Mouse (Mus musculus) ES-E14 (cell line): ENCODE measurements around the gene Samd14. TPM values are rescaled to one million over a fixed set of nuclear protein-coding genes. Genes with fewer than 3 reads are reported as not detected.

Experiments used
- DNase-seq: peaks from one replicate; pipeline ENCODE4 v3.0.0-alpha.2; 2013; ENCODE audit warnings: low read depth, low spot score
- H3K27ac ChIP-seq: 2 replicates; pipeline ENCODE4 v1.5.1; 2012; ENCODE audit warnings: low read depth, mild to moderate bottlenecking, low read length, moderate library complexity, mixed read lengths; ENCODE audit not compliant: poor library complexity, insufficient read depth, severe bottlenecking
- H3K36me3 ChIP-seq: 2 replicates; pipeline ENCODE4 v1.6.1; 2012; ENCODE audit warnings: mild to moderate bottlenecking, low read length, moderate library complexity, mixed read lengths; ENCODE audit not compliant: control insufficient read depth, poor library complexity, insufficient read depth, severe bottlenecking
- H3K4me1 ChIP-seq, 2 experiments: fragments of 150-350 bp in 1 of 2; sonication (generic) in 1 of 2; 2 replicates each; pipeline ENCODE4 v1.6.1; 2012; ENCODE audit warnings: low read length in 2 of 2, mild to moderate bottlenecking in 1 of 2, mixed read lengths in 1 of 2; ENCODE audit not compliant: control insufficient read depth in 2 of 2, insufficient read depth in 2 of 2, poor library complexity in 1 of 2
- H3K4me3 ChIP-seq, 2 experiments: fragments of 150-350 bp in 1 of 2; sonication (generic) in 1 of 2; 2 replicates each; pipeline ENCODE4 v1.5.1; 2012; ENCODE audit warnings: low read length in 2 of 2, low read depth in 1 of 2, mild to moderate bottlenecking in 1 of 2, mixed read lengths in 1 of 2; ENCODE audit not compliant: insufficient read depth in 1 of 2, poor library complexity in 1 of 2, severe bottlenecking in 1 of 2
- H3K9ac ChIP-seq: 2 replicates; pipeline ENCODE4 v1.6.1; 2012; ENCODE audit warnings: low read depth, mild to moderate bottlenecking, low read length, mixed read lengths; ENCODE audit not compliant: poor library complexity, insufficient read depth, severe bottlenecking
- H3K9me3 ChIP-seq: fragments of 150-350 bp; sonication (generic); 2 replicates; pipeline ENCODE4 v1.6.1; 2012; ENCODE audit warnings: low read depth, mild to moderate bottlenecking, low read length; ENCODE audit not compliant: control insufficient read depth, insufficient read depth
- CHD2 ChIP-seq: IDR thresholded peaks from 2 replicates; pipeline ENCODE4 v1.6.1; 2014; ENCODE audit warnings: mild to moderate bottlenecking, low read depth, low read length, inconsistent platforms
- HCFC1 ChIP-seq: IDR thresholded peaks from 2 replicates; pipeline ENCODE4 v1.6.1; 2012; ENCODE audit warnings: low read length, inconsistent platforms, borderline replicate concordance; ENCODE audit not compliant: insufficient read depth
- MAFK ChIP-seq: IDR thresholded peaks from 2 replicates; pipeline ENCODE4 v1.6.1; 2014; ENCODE audit warnings: mild to moderate bottlenecking, low read depth, low read length, inconsistent platforms; ENCODE audit not compliant: insufficient read depth
- ZC3H11A ChIP-seq: IDR thresholded peaks from 2 replicates; pipeline ENCODE4 v1.6.1; 2012; ENCODE audit warnings: low read depth, mild to moderate bottlenecking, inconsistent platforms, low read length, borderline replicate concordance
- ZNF384 ChIP-seq: IDR thresholded peaks from 2 replicates; pipeline ENCODE4 v1.6.1; 2012; ENCODE audit warnings: low read depth, low read length, inconsistent platforms
- in situ Hi-C, 2 experiments: fragments of 600-800 bp; cut with MboI; formaldehyde crosslinking; loops; one replicate each; pipeline ENCODE4 v1.15.1; 2025; ENCODE audit warnings: low sequenced_read_pairs in 2 of 2, inconsistent platforms in 1 of 2; ENCODE audit not compliant: unreplicated experiment in 2 of 2
- total RNA-seq: library from RNA; depleted of rRNA; stranded (reverse); fragments of 300-350 nt; gene quantifications from 2 replicates; pipeline ENCODE4 v1.2.3, GENCODE M21; 2012

Samd14 gene
- total RNA-seq, 1 experiment = 0.89 TPM

DNA sequence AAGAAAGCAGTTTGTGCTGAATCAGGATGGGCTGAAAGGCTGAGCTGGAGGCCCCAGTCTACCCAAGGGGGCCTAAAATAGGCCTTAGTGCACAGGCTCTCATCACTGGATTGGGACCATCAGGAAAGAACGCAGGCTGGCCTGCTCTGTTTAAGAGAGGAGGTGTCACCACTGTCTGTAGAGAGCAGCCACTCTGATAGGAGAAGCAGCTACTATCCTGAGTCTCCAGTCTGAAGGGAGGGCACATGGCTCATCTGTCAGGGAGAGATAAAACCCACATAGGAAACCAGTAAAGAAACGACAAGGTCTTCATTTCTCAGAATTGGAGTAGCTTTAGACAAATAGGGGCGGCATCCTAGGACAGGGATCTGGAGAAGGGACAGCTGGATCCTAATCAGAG, 2.4 kb downstream of the Samd14 start:
- in situ Hi-C loops = no loop called here
- TF ChIP-seq HCFC1 = no peak
- TF ChIP-seq ZNF384 = no peak
- no peak for TF ChIP-seq MAFK
- no peak for TF ChIP-seq ZC3H11A
- no peak for TF ChIP-seq CHD2
- H3K27ac ChIP-seq = no peak overlapping the region
- DNase-seq = no peak
- H3K36me3 ChIP-seq = no peaks in the 10 kb centered on the region
- H3K4me3 ChIP-seq = no peak overlapping the region
- H3K9me3 ChIP-seq = no peaks in the 10 kb centered on the region
- H3K9ac ChIP-seq = no peak overlapping the region
- peaks cover 0 to 2% of the 10 kb centered on the region in 2 experiments; a peak in 2 of 4 replicates for H3K4me1 ChIP-seq

DNA sequence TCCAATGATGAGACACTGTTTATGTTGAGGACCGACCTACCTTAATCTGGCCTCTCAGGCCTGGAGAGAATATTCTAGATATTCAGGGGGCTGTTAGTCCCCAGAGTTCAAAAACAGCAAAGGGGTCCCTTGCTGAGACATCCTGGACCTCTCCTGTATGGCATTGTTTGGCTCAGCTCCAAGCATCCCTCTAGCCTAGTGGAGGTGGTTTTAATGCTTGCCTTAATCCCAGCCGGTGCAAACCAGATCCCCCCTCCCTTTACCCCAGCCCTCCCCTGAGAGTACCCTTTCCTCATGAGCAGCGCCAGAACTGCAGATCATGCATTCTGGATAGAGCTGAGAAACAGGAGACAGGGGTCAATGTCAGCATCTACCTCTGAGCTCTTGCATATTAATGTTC, 2.8 kb downstream of the Samd14 start:
- TF ChIP-seq ZNF384 (no peak), CHD2 (no peak), ZC3H11A (no peak), MAFK (no peak), HCFC1 (no peak)
- H3K4me3 ChIP-seq = no peak overlapping the region
- in situ Hi-C loops = no loop called here
- no peaks in the 10 kb centered on the region for H3K36me3 ChIP-seq
- H3K9me3 ChIP-seq = no peaks in the 10 kb centered on the region
- no peak overlapping the region for H3K27ac ChIP-seq
- DNase-seq = no peak
- H3K9ac ChIP-seq = no peak overlapping the region
- H3K4me1 ChIP-seq = peaks cover 0 to 2% of the 10 kb centered on the region in 2 experiments; a peak in 1 of 4 replicates

DNA sequence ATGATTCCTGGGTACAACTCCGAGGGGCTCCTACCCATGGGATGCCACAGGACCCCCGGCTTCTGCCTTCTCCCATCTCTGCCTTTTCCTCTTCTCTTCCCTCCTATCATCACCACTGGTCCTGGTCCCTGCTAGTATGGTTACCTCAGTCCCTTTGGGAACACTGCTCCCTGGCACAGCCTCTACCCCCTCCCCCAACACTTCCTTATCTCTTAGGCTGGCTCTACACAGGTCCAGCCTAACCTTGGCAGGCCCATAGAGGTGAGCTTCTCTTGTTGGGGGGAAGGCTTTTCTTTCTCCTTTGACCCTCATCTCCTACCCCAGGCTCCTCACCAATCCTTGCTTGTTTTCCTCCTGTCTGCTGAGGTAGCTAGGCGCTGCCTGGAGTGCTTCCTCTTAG, 5.8 kb downstream of the Samd14 start:
- H3K9ac ChIP-seq = no peak overlapping the region
- in situ Hi-C loops = no loop called here

DNA sequence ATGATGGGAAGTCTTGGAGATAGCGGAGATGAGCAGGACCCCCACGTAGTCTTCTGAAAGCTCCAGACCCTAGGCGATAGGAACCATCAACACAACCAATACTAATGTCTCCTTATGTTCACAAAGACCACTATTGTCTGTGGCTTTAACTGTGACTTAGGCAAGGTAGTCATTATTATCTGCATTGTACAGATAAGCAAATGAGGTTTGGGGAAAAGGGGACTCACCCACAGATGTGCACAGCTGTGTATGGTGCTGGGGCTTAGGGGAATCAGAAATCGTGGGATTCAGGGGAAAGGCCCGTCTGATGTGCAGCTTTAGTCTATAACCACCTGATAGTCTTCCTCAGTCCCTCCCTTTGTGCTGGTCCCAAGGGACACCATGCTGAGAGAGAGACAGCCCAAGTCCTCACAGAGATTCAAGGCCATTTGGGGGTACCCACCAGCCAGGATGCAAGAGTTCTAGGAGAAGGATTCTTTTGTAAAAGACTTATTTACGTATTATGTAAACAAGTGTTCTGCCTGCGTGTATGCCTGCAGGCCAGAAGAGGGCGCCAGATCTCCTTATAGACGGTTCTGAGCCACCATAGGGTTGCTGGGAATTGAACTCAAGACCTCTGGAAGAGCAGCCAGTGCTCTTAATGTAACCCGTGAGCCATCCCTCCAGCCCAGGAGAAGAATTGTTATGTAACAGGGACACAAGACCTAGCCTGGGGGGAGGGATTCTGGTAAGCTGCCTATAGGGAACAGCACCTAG, 12.7 kb downstream of the Samd14 start:
- Histone ChIP-seq H3K36me3 (no peaks in the 10 kb centered on the region), H3K27ac (no peak overlapping the region), H3K9ac (no peak overlapping the region), H3K9me3 (no peaks in the 10 kb centered on the region), H3K4me1 (no peaks in the 10 kb centered on the region; a peak in 1 of 4 replicates), H3K4me3 (no peak overlapping the region)
- in situ Hi-C loops = no loop called here
- no peak for TF ChIP-seq MAFK
- TF ChIP-seq ZC3H11A = no peak
- no peak for TF ChIP-seq ZNF384
- no peak for TF ChIP-seq HCFC1
- no peak for TF ChIP-seq CHD2
- no peak for DNase-seq

More for the DNA sequence above, 5.8 kb downstream of the Samd14 start:
- H3K36me3 ChIP-seq = no peaks in the 10 kb centered on the region
- H3K9me3 ChIP-seq = no peaks in the 10 kb centered on the region
- no peak overlapping the region for H3K4me3 ChIP-seq
- peaks cover 0 to 2% of the 10 kb centered on the region in 2 experiments; a peak in 1 of 4 replicates for H3K4me1 ChIP-seq
- H3K27ac ChIP-seq = no peak overlapping the region
- no peak for DNase-seq
- TF ChIP-seq MAFK (no peak), CHD2 (no peak), HCFC1 (no peak), ZNF384 (no peak), ZC3H11A (no peak)
